Mouse (Mus musculus): ENCODE measurements around the gene Tnn.

GRCm38 (mm10) chr1:160153480-160153879, at the start of gene Tnn:
- TF ChIP-seq POLR2A (IDR thresholded peaks at IDR 0.05; ENCODE audit: extremely low read depth, insufficient read depth, low read length): no peak
- TF ChIP-seq CTCF (IDR thresholded peaks at IDR 0.05; ENCODE audit: low read depth, low read length): no peak

Data from liver, adult 2 months (tissue).